Mouse (Mus musculus) T-cell, adult 2 months (primary cell): ENCODE results near the gene Carmil1.

Experiments
- DNase-seq: peaks from one replicate; pipeline ENCODE4 v3.0.0; 2022; ENCODE audit warnings: low spot score

Gene Carmil1

GRCm38 (mm10) chr13:24037502-24037901, 243.1 kb downstream of the Carmil1 start:
- no peak for DNase-seq

- no peak for DNase-seq
Observed at GRCm38 (mm10) chr13:24036150-24036549, 244.4 kb downstream of the Carmil1 start.

GRCm38 (mm10) chr13:24027191-24028170, 253.1 kb downstream of the Carmil1 start:
- DNase-seq: no peak

GRCm38 (mm10) chr13:24018515-24018914, 262.1 kb downstream of the Carmil1 start:
- DNase-seq: no peak

- DNase-seq: no peak
Observed at GRCm38 (mm10) chr13:24005528-24005927, 275.1 kb downstream of the Carmil1 start.

GRCm38 (mm10) chr13:24001797-24002196, 278.8 kb downstream of the Carmil1 start:
- no peak for DNase-seq

- DNase-seq: no peak
Observed at GRCm38 (mm10) chr13:24001081-24001480, 279.5 kb downstream of the Carmil1 start.

GRCm38 (mm10) chr13:23998826-23999225, 281.8 kb downstream of the Carmil1 start:
- DNase-seq: no peak

- no peak for DNase-seq
Observed at GRCm38 (mm10) chr13:23994756-23995155, 285.8 kb downstream of the Carmil1 start.

- no peak for DNase-seq
Observed at GRCm38 (mm10) chr13:23994024-23994423, 286.6 kb downstream of the Carmil1 start.

GRCm38 (mm10) chr13:23990928-23991327, 289.7 kb downstream of the Carmil1 start, which contains the start of gene Scgn:
Scgn (minus strand) TSS chr13:23991214.
- DNase-seq: no peak

GRCm38 (mm10) chr13:23990451-23990850, 290.1 kb downstream of the Carmil1 start:
- no peak for DNase-seq

GRCm38 (mm10) chr13:23985130-23985529, 295.5 kb downstream of the Carmil1 start:
- no peak for DNase-seq

- no peak for DNase-seq
Observed at GRCm38 (mm10) chr13:23972271-23972670, 308.3 kb downstream of the Carmil1 start.

GRCm38 (mm10) chr13:23971870-23972269, 308.7 kb downstream of the Carmil1 start:
- no peak for DNase-seq

- DNase-seq: no peak
Observed at GRCm38 (mm10) chr13:23964909-23965308, 315.7 kb downstream of the Carmil1 start.
